Mouse (Mus musculus) adrenal gland, adult 8-10 months (tissue): ENCODE measurements around the gene Dcbld2. TPM values are rescaled to one million over a fixed set of nuclear protein-coding genes. Genes with fewer than 3 reads are reported as not detected.
"Not testable (repeated sequence)": the region's sequence is repeated elsewhere in the genome, so short reads cannot be mapped to it uniquely, and the experiment has no call there.

Experiments
- DNase-seq: peaks from one replicate; pipeline ENCODE4 v3.0.0; 2022
- total RNA-seq, 4 experiments: library from RNA; stranded (reverse); gene quantifications; 2 replicates each; pipeline ENCODE4 v1.2.4; 2022

The Dcbld2 gene
- total RNA-seq, 4 experiments from 2014 or later = 9.6 to 14.1 (median 11.4) TPM

- DNase-seq = no peak
Observed at GRCm38 (mm10) chr16:58450648-58451047, 42.4 kb downstream of the Dcbld2 start.

GRCm38 (mm10) chr16:58451647-58452046 is 43.4 kb downstream of the Dcbld2 start:
- DNase-seq = no peak

GRCm38 (mm10) chr16:58453138-58453537 is 44.9 kb downstream of the Dcbld2 start:
- no peak for DNase-seq

- DNase-seq = no peak
Observed at GRCm38 (mm10) chr16:58453820-58454219, 45.6 kb downstream of the Dcbld2 start.

- peak; percentile 18 for DNase-seq
Observed at GRCm38 (mm10) chr16:58454617-58455016, 46.4 kb downstream of the Dcbld2 start.

- DNase-seq = no peak
Observed at GRCm38 (mm10) chr16:58455118-58455517, 46.9 kb downstream of the Dcbld2 start.

GRCm38 (mm10) chr16:58456445-58456844 is 48.2 kb downstream of the Dcbld2 start:
- DNase-seq = no peak

- no peak for DNase-seq
Observed at GRCm38 (mm10) chr16:58456991-58457390, 48.7 kb downstream of the Dcbld2 start.

- not testable (repeated sequence) for DNase-seq
Observed at GRCm38 (mm10) chr16:58459966-58460365, 51.7 kb downstream of the Dcbld2 start.

GRCm38 (mm10) chr16:58460386-58460785 is 52.1 kb downstream of the Dcbld2 start:
- no peak for DNase-seq

GRCm38 (mm10) chr16:58461856-58462518 is 53.7 kb downstream of the Dcbld2 start:
- DNase-seq = no peak

- DNase-seq = no peak
Observed at GRCm38 (mm10) chr16:58462519-58462918, 54.3 kb downstream of the Dcbld2 start.

GRCm38 (mm10) chr16:58464051-58464450 is 55.8 kb downstream of the Dcbld2 start:
- no peak for DNase-seq

GRCm38 (mm10) chr16:58465412-58465811 is 57.2 kb downstream of the Dcbld2 start:
- DNase-seq = no peak

- no peak for DNase-seq
Observed at GRCm38 (mm10) chr16:58470061-58470460, 61.8 kb downstream of the Dcbld2 start.

GRCm38 (mm10) chr16:58470841-58471240 is 62.6 kb downstream of the Dcbld2 start:
- DNase-seq = no peak

- no peak for DNase-seq
Observed at GRCm38 (mm10) chr16:58474875-58475274, 66.6 kb downstream of the Dcbld2 start.

GRCm38 (mm10) chr16:58475544-58476154 is 67.4 kb downstream of the Dcbld2 start:
- DNase-seq = no peak

GRCm38 (mm10) chr16:58476363-58476762 is 68.1 kb downstream of the Dcbld2 start:
- peak; percentile 21 for DNase-seq

GRCm38 (mm10) chr16:58479898-58480448 is 71.7 kb downstream of the Dcbld2 start:
- DNase-seq = no peak

- peak; percentile 11 for DNase-seq
Observed at GRCm38 (mm10) chr16:58481219-58481905, 73.1 kb downstream of the Dcbld2 start.

- DNase-seq = peak; percentile 20
Observed at GRCm38 (mm10) chr16:58481906-58482270, 73.6 kb downstream of the Dcbld2 start.

GRCm38 (mm10) chr16:58482296-58482695 is 74.1 kb downstream of the Dcbld2 start:
- DNase-seq = no peak
